Mouse (Mus musculus): ENCODE measurements around the gene Galntl6.
"Not testable (repeated sequence)": the region's sequence is repeated elsewhere in the genome, so short reads cannot be mapped to it uniquely, and the experiment has no call there.

The Galntl6 gene

DNA sequence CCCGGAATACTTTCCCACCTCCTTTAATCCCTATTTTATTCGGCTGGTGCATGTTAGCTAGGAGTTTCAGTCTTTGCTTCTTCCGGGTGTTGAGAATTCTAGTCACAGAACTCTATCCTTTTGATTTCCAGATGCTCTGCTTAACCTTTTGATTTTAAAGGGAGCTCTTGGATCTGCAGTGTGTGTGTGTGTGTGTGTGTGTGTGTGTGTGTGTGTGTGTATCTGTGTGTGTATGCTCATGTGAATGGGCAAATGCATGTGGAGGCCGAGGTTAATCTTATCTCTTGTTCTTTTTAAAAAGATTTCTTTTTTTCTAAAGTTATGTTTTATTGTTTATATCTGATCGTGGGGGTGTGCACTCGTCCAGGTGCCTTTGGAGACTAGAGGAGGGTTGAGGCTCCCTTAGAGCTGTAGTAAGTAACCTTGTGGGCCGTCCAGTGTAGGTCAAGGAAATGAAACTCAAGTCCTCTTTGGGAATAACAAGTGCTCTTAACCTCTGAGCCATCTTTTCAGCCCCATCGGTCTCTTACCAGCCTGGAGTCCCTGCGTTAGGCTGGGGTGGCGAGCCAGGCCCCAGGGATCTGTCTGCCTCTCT, 1145.9 kb downstream of the Galntl6 start:
- CTCF ChIA-PET, result no interaction called here

DNA sequence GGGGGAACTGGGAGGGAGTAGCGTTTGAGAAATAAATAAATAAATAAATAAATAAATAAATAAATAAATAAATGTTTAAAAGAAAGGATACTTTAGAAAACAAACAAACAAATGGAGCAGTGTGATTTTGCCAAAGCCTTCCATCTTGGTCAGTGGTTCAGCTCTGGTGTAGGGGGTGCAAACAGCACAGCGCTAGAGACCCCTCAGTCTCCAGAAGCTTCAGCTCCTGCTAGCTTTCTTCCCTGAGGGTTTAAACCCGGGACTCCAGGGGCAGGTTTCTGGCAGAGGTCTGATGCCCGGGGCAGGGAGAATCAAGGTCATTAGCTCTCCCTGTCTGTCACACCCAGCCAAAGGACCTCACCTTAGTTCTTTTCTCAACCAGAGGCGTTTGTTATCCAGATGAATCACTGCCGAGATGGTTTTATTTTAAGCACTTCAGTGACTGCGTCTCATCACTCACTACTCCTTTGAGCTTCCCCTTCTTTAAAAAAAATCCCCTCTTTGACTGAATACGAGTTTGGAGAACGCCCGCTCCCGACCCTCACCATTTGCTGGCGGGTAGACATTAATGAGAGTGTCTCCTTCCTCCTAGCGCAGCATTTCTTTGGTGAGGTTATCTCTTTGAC, 1146.6 kb downstream of the Galntl6 start:
- CTCF ChIA-PET, result no interaction called here

GRCm38 (mm10) chr8:57765192-57765591, 1147.2 kb downstream of the Galntl6 start:
- CTCF ChIA-PET, result no interaction called here

GRCm38 (mm10) chr8:57762622-57763021, 1149.8 kb downstream of the Galntl6 start:
- CTCF ChIA-PET, result not testable (repeated sequence)

DNA sequence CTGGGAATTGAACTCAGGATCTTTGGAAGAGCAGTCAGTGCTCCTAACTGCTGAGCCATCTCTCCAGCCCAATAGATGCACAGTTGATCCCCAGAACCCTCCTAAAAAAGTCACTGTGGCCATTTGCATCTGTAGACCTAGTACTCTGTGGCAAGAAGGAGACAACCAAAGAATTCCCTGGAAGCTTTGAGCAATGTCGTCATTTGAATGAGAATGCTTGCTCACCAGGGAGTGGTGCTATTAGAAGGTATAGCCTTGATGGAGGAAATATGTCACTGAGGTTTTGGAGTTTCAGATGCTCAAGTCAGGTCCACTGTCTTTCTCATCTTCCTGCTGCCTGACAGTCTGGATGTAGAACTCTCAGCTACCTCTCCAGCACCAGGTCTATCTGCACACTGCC, 1151.5 kb downstream of the Galntl6 start:
- CTCF ChIA-PET, result no interaction called here

- CTCF ChIA-PET, result no interaction called here
These were observed 1153.6 kb downstream of the Galntl6 start for GRCm38 (mm10) chr8:57758857-57759256.

GRCm38 (mm10) chr8:57757476-57757875, 1155.0 kb downstream of the Galntl6 start:
- CTCF ChIA-PET, result interaction anchor here (0.6 kb wide), 1 partner anchor 24 kb away, joined by 3 read pairs; no protein-coding TSS in a partner anchor

GRCm38 (mm10) chr8:57754066-57754465, 1158.4 kb downstream of the Galntl6 start:
- CTCF ChIA-PET, result no interaction called here

GRCm38 (mm10) chr8:57743636-57744035, 1168.8 kb downstream of the Galntl6 start:
- CTCF ChIA-PET, result no interaction called here

DNA sequence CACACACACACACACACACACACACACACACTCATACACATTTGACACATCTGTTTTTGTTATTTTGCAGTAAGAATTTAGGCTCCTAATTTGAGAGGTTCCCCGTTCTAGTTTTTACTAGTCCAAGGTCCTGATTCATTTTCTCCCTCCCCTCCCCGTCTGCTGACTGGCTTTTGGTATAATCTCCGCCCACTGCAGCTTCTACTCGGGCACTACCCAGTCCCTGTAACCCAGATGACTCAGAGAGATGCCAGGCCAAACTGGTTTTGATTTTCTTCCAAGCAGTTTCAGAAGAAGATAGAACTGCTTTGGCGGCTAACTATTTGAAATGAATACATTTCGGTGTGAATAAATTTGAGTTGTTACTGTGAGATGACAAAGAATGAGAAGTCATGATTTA, 1170.5 kb downstream of the Galntl6 start:
- CTCF ChIA-PET, result no interaction called here

DNA sequence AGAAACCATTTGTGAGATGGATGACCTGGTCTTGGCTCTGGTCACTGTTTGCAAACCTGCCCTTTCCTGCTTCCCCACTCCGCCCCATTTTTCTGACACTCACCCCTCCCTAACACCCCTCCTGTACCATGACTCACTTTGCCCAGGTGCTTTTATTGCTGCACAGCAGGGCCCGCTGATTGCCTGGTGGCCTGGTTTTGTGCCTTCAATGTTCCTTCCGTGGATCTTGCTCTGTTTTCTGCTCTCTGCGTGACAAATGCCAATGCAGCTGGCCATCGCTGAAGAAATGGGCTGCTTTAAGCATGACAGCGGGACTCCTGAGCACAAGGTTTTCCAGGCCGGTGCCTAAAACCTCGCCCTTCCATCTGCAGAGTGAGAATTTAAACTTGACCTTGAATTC, 1171.1 kb downstream of the Galntl6 start:
- CTCF ChIA-PET, result no interaction called here

DNA sequence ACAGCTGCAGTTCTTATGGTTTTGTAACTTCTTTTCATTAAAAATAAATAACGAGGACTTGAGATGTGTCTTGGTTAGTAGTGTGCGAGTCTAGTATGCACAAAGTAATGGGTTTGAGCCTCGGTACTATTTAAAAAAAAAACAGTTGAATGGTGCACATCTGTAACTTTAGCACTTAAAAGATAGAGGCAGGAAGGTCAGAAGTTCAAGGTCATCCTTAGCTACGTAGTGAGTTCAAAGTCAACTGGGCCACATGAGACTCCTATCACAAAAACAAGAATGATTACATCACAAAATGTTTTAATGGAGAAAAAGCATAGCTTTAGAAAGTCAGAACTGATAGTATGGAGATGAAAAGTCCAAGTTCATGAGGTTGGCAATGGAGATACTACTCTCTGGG, 1175.2 kb downstream of the Galntl6 start:
- CTCF ChIA-PET, result no interaction called here

GRCm38 (mm10) chr8:57732795-57733194, 1179.6 kb downstream of the Galntl6 start:
- CTCF ChIA-PET, result interaction anchor here (0.6 kb wide), 1 partner anchor 90 kb away, joined by 3 read pairs; no protein-coding TSS in a partner anchor

DNA sequence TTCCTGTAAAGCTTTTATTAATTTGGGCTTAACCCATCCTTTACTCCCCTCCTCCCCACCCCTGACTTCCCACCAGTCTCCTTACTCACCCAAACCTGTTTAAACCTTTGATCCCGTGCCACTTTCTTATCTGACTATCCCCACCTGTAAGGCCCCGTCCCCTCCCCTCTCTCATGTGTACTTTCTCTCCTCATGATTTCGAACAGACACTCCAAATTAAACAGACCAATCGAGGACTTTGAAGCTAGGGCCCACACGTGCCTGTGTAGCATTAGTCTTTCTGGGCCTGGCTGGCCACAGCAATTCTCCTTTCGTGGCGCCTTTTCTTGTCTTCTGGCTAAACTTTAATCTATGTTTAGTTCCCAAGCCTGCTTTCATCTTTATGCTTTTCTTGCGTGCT, 1180.8 kb downstream of the Galntl6 start:
- CTCF ChIA-PET, result interaction anchor here (0.5 kb wide), 1 partner anchor 101 kb away, joined by 6 read pairs; no protein-coding TSS in a partner anchor

DNA sequence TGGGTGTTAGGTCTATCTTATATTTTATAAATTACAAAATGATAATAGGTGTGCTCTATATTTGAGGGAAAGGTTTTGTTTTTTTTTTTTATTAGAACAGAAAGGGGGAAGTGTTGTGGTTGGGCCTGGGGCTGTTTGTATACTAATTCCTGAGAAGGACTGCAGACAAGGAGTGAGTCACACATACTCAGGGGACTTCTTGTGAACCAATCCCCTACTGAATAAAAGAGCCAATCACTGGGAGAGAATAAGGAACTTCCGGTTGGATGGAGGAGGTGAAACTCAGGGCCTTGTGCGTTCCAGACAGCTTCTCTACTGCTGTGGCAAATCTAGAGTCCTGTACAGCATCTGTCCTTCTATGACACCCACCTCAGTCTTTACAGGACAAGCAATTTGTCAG, 1184.2 kb downstream of the Galntl6 start:
- CTCF ChIA-PET, result no interaction called here

DNA sequence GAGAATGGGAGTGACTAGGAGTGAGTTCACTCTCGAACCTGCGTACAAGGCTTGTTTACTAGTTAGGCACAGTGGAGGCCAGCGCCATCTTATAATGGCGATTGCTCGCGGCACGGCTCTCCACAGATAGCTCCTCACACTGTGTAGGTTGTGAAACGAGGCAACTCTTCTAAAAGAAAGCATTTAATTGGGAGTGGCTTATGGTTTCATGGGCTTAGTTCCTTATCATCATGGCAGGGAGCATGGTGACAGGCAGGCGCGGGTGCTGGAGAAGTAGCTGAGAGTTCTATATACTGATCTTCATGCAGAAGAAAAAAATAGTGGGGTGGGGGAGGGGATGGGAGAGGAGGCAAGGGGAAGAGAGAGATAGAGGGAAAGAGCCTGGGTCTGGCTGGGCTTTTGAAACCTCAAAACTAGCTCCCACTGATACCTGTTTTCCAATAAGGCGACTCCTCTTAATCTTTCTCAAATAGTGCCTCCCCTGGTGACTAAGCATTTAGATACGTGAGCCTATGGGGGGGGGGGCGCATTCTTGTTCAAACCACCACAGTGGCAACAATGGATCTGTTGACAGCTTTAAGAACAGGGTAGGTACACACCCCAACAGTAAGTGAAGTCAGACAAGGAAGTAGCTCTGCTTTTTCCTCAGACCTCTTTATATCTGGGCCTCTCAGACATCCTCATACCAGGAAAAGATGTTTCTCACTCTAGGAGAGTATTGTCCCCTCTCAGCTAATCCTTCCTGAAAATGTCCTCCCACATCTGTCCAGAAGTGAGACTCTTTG, 1187.4 kb downstream of the Galntl6 start:
- CTCF ChIA-PET, result interaction anchor here (0.5 kb wide), 1 partner anchor 10 kb away, joined by 4 read pairs; no protein-coding TSS in a partner anchor

All from spleen, embryonic (tissue).